Mouse (Mus musculus): Measurements from ENCODE around the gene Ank2. TPM values are rescaled to one million over a fixed set of nuclear protein-coding genes. Genes with fewer than 3 reads are reported as not detected.

The Ank2 gene
- polyA plus RNA-seq, 1 experiment from 2014 or later: 78.8 TPM

GRCm38 (mm10) chr3:127469164-127469752, 29.9 kb downstream of the Ank2 start:
- no peak for ATAC-seq (replicated peaks; ENCODE audit: low FRiP score)

GRCm38 (mm10) chr3:127468569-127468968, 30.6 kb downstream of the Ank2 start:
- Histone ChIP-seq H3K36me3 (ENCODE audit: control insufficient read depth, insufficient read depth, low read length) (no peaks in the 10 kb centered on the region), H3K9ac (ENCODE audit: low read length) (no peak overlapping the region), H3K4me2 (ENCODE audit: low read depth, low read length, severe bottlenecking) (no peak overlapping the region), H3K4me3 (ENCODE audit: low read depth, low read length) (no peak overlapping the region), H3K9me3 (ENCODE audit: control insufficient read depth, low read length) (no peaks in the 10 kb centered on the region), H3K4me1 (replicated peaks; ENCODE audit: control insufficient read depth, insufficient read depth, low read length) (peaks cover 2% of the 10 kb centered on the region; the same call in 1 of the 2 replicates), H3K27me3 (ENCODE audit: control insufficient read depth, insufficient read depth, low read length) (no peaks in the 10 kb centered on the region), H3K27ac (ENCODE audit: low read depth, low read length) (no peak overlapping the region)
- ATAC-seq (replicated peaks; ENCODE audit: low FRiP score): no peak
- WGBS: 92% methylated on average over 8 of the region's 8 CpGs
- no peak for DNase-seq (ENCODE audit: low spot score)

More at GRCm38 (mm10) chr3:127469164-127469752, 29.9 kb downstream of the Ank2 start:
- no peaks in the 10 kb centered on the region for H3K9me3 ChIP-seq (ENCODE audit: control insufficient read depth, low read length)
- no peak overlapping the region for H3K27ac ChIP-seq (ENCODE audit: low read depth, low read length)
- DNase-seq (ENCODE audit: low spot score): no peak
- H3K4me1 ChIP-seq (replicated peaks; ENCODE audit: control insufficient read depth, insufficient read depth, low read length): no peaks in the 10 kb centered on the region
- WGBS: 74% methylated on average over 4 of the region's 4 CpGs
- no peaks in the 10 kb centered on the region for H3K36me3 ChIP-seq (ENCODE audit: control insufficient read depth, insufficient read depth, low read length)
- no peak overlapping the region for H3K4me3 ChIP-seq (ENCODE audit: low read depth, low read length)
- no peak overlapping the region for H3K4me2 ChIP-seq (ENCODE audit: low read depth, low read length, severe bottlenecking)
- H3K27me3 ChIP-seq (ENCODE audit: control insufficient read depth, insufficient read depth, low read length): no peaks in the 10 kb centered on the region
- no peak overlapping the region for H3K9ac ChIP-seq (ENCODE audit: low read length)

- no peak overlapping the region; the same call in 1 of the 2 replicates for H3K4me2 ChIP-seq (ENCODE audit: low read depth, low read length, severe bottlenecking)
- no peak overlapping the region for H3K9ac ChIP-seq (ENCODE audit: low read length)
- H3K4me3 ChIP-seq (ENCODE audit: low read depth, low read length): no peak overlapping the region
- 4% methylated on average over 14 of the region's 14 CpGs for WGBS
- no peaks in the 10 kb centered on the region for H3K9me3 ChIP-seq (ENCODE audit: control insufficient read depth, low read length)
- H3K27me3 ChIP-seq (ENCODE audit: control insufficient read depth, insufficient read depth, low read length): no peaks in the 10 kb centered on the region
- H3K4me1 ChIP-seq (replicated peaks; ENCODE audit: control insufficient read depth, insufficient read depth, low read length): peaks cover 6% of the 10 kb centered on the region; the same call in 1 of the 2 replicates
- peak; percentile 86 for ATAC-seq (replicated peaks; ENCODE audit: low FRiP score)
- H3K27ac ChIP-seq (ENCODE audit: low read depth, low read length): peak overlapping the region; percentile 69; the same call in 1 of the 2 replicates
- H3K36me3 ChIP-seq (ENCODE audit: control insufficient read depth, insufficient read depth, low read length): no peaks in the 10 kb centered on the region
- peak; percentile 72 for DNase-seq (ENCODE audit: low spot score)
Measured at GRCm38 (mm10) chr3:127463816-127464480, 35.2 kb downstream of the Ank2 start.

- peaks cover 6% of the 10 kb centered on the region; the same call in 1 of the 2 replicates for H3K4me1 ChIP-seq (replicated peaks; ENCODE audit: control insufficient read depth, insufficient read depth, low read length)
- no peak overlapping the region for H3K4me3 ChIP-seq (ENCODE audit: low read depth, low read length)
- no peaks in the 10 kb centered on the region for H3K27me3 ChIP-seq (ENCODE audit: control insufficient read depth, insufficient read depth, low read length)
- H3K36me3 ChIP-seq (ENCODE audit: control insufficient read depth, insufficient read depth, low read length): no peaks in the 10 kb centered on the region
- 11% methylated on average over 9 of the region's 9 CpGs for WGBS
- peak overlapping the region; percentile 69 for H3K27ac ChIP-seq (ENCODE audit: low read depth, low read length)
- H3K9ac ChIP-seq (ENCODE audit: low read length): 0 out of 2 replicates have a peak overlapping the region, but pooled peaks have one; percentile 2
- DNase-seq (ENCODE audit: low spot score) (no peak), ATAC-seq (replicated peaks; ENCODE audit: low FRiP score) (peak; percentile 34)
- H3K4me2 ChIP-seq (ENCODE audit: low read depth, low read length, severe bottlenecking): peak overlapping the region; percentile 5; the same call in 1 of the 2 replicates
- no peaks in the 10 kb centered on the region for H3K9me3 ChIP-seq (ENCODE audit: control insufficient read depth, low read length)
Measured at GRCm38 (mm10) chr3:127463165-127463564, 36.0 kb downstream of the Ank2 start.

- Histone ChIP-seq H3K4me1 (replicated peaks; ENCODE audit: control insufficient read depth, insufficient read depth, low read length) (peaks cover 6% of the 10 kb centered on the region; the same call in 1 of the 2 replicates), H3K4me3 (ENCODE audit: low read depth, low read length) (no peak overlapping the region), H3K27ac (ENCODE audit: low read depth, low read length) (peak overlapping the region; percentile 69; the same call in 1 of the 2 replicates), H3K9me3 (ENCODE audit: control insufficient read depth, low read length) (no peaks in the 10 kb centered on the region), H3K4me2 (ENCODE audit: low read depth, low read length, severe bottlenecking) (no peak overlapping the region), H3K36me3 (ENCODE audit: control insufficient read depth, insufficient read depth, low read length) (no peaks in the 10 kb centered on the region), H3K27me3 (ENCODE audit: control insufficient read depth, insufficient read depth, low read length) (no peaks in the 10 kb centered on the region), H3K9ac (ENCODE audit: low read length) (no peak overlapping the region)
- no peak for ATAC-seq (replicated peaks; ENCODE audit: low FRiP score)
- DNase-seq (ENCODE audit: low spot score): peak; percentile 50
- WGBS: 65% methylated on average over 6 of the region's 6 CpGs
Measured at GRCm38 (mm10) chr3:127462413-127462812, 36.7 kb downstream of the Ank2 start.

- no peaks in the 10 kb centered on the region for H3K36me3 ChIP-seq (ENCODE audit: control insufficient read depth, insufficient read depth, low read length)
- peak; percentile 52 for DNase-seq (ENCODE audit: low spot score)
- ATAC-seq (replicated peaks; ENCODE audit: low FRiP score): no peak
- no peak overlapping the region for H3K9ac ChIP-seq (ENCODE audit: low read length)
- no peaks in the 10 kb centered on the region for H3K9me3 ChIP-seq (ENCODE audit: control insufficient read depth, low read length)
- no peak overlapping the region for H3K27ac ChIP-seq (ENCODE audit: low read depth, low read length)
- no peaks in the 10 kb centered on the region for H3K27me3 ChIP-seq (ENCODE audit: control insufficient read depth, insufficient read depth, low read length)
- no peak overlapping the region for H3K4me2 ChIP-seq (ENCODE audit: low read depth, low read length, severe bottlenecking)
- no peak overlapping the region for H3K4me3 ChIP-seq (ENCODE audit: low read depth, low read length)
- 62% methylated on average over 11 of the region's 11 CpGs for WGBS
- peaks cover 6% of the 10 kb centered on the region; the same call in 1 of the 2 replicates for H3K4me1 ChIP-seq (replicated peaks; ENCODE audit: control insufficient read depth, insufficient read depth, low read length)
Measured at GRCm38 (mm10) chr3:127460891-127461437, 38.2 kb downstream of the Ank2 start.

GRCm38 (mm10) chr3:127459858-127460257, 39.3 kb downstream of the Ank2 start:
- no peaks in the 10 kb centered on the region for H3K27me3 ChIP-seq (ENCODE audit: control insufficient read depth, insufficient read depth, low read length)
- ATAC-seq (replicated peaks; ENCODE audit: low FRiP score): no peak

GRCm38 (mm10) chr3:127458925-127459324, 40.2 kb downstream of the Ank2 start:
- peaks cover 6% of the 10 kb centered on the region; the same call in 1 of the 2 replicates for H3K4me1 ChIP-seq (replicated peaks; ENCODE audit: control insufficient read depth, insufficient read depth, low read length)
- DNase-seq (ENCODE audit: low spot score) (no peak), ATAC-seq (replicated peaks; ENCODE audit: low FRiP score) (no peak)
- no peak overlapping the region for H3K9ac ChIP-seq (ENCODE audit: low read length)
- no peak overlapping the region for H3K27ac ChIP-seq (ENCODE audit: low read depth, low read length)
- H3K27me3 ChIP-seq (ENCODE audit: control insufficient read depth, insufficient read depth, low read length): no peaks in the 10 kb centered on the region
- H3K36me3 ChIP-seq (ENCODE audit: control insufficient read depth, insufficient read depth, low read length): no peaks in the 10 kb centered on the region
- H3K4me2 ChIP-seq (ENCODE audit: low read depth, low read length, severe bottlenecking): no peak overlapping the region
- no peak overlapping the region for H3K4me3 ChIP-seq (ENCODE audit: low read depth, low read length)
- H3K9me3 ChIP-seq (ENCODE audit: control insufficient read depth, low read length): no peaks in the 10 kb centered on the region
- 44% methylated on average over 11 of the region's 11 CpGs for WGBS

More at GRCm38 (mm10) chr3:127459858-127460257, 39.3 kb downstream of the Ank2 start:
- Histone ChIP-seq H3K9ac (ENCODE audit: low read length) (no peak overlapping the region), H3K4me1 (replicated peaks; ENCODE audit: control insufficient read depth, insufficient read depth, low read length) (peaks cover 6% of the 10 kb centered on the region; the same call in 1 of the 2 replicates), H3K4me2 (ENCODE audit: low read depth, low read length, severe bottlenecking) (no peak overlapping the region), H3K9me3 (ENCODE audit: control insufficient read depth, low read length) (no peaks in the 10 kb centered on the region), H3K4me3 (ENCODE audit: low read depth, low read length) (no peak overlapping the region), H3K27ac (ENCODE audit: low read depth, low read length) (no peak overlapping the region), H3K36me3 (ENCODE audit: control insufficient read depth, insufficient read depth, low read length) (no peaks in the 10 kb centered on the region)
- whole genome bisulfite sequencing: 24% methylated on average over 3 of the region's 3 CpGs
- DNase-seq (ENCODE audit: low spot score): no peak
